Mouse (Mus musculus): Measurements from ENCODE around the gene Kif5a. TPM values are rescaled to one million over a fixed set of nuclear protein-coding genes. Genes with fewer than 3 reads are reported as not detected.

The Kif5a gene
- total RNA-seq, 2 experiments from 2014 or later: 7.4 to 16.9 TPM

Other genes starting within 250 kb of the Kif5a start
- 10 to 100 TPM; 74.9 to 76.1 TPM for gene Tsfm, start 232.5 kb downstream of the Kif5a start, total RNA-seq (2021)
- 10 to 100 TPM; 14.9 to 17.6 TPM for gene Mettl1, start 221.9 kb downstream of the Kif5a start, total RNA-seq (2021)
- gene Eef1akmt3, start 221.8 kb downstream of the Kif5a start, total RNA-seq (2021): under 1 TPM; 0.24 to 0.42 TPM
- under 1 TPM; 0.27 to 0.30 TPM for gene Cyp27b1, start 215.1 kb downstream of the Kif5a start, total RNA-seq (2021)
- 1 to 10 TPM; 6.5 to 6.9 TPM for gene March9, start 203.2 kb downstream of the Kif5a start, total RNA-seq (2021)
- 100 to 1,000 TPM; 267 to 302 TPM for gene Cdk4, start 199.8 kb downstream of the Kif5a start, total RNA-seq (2021)
- 10 to 100 TPM; 81.7 to 94.3 TPM for gene Tspan31, start 193.1 kb downstream of the Kif5a start, total RNA-seq (2021)
- 1 to 10 TPM; 5.7 to 6.2 TPM for gene Agap2, start 188.1 kb downstream of the Kif5a start, total RNA-seq (2021)
- 10 to 100 TPM; 82.0 to 88.6 TPM for gene Os9, start 142.2 kb downstream of the Kif5a start, total RNA-seq (2021)
- 10 to 100 TPM; 12.7 to 16.3 TPM for gene B4galnt1, start 98.1 kb downstream of the Kif5a start, total RNA-seq (2021)
- 10 to 100 TPM in 1 of 2 experiments, 1 to 10 TPM in 1; 7.4 to 13.7 TPM for gene Slc26a10, start 82.7 kb downstream of the Kif5a start, total RNA-seq (2021)
- 10 to 100 TPM; 18.1 to 26.5 TPM for gene Arhgef25, start 73.3 kb downstream of the Kif5a start, total RNA-seq (2021)
- gene Dtx3, start 67.6 kb downstream of the Kif5a start, total RNA-seq (2021): 10 to 100 TPM; 48.3 to 69.4 TPM
- 10 to 100 TPM; 27.7 to 30.9 TPM for gene Pip4k2c, start 51.8 kb downstream of the Kif5a start, total RNA-seq (2021)
- 100 to 1,000 TPM; 151 to 164 TPM for gene Dctn2, start 3.0 kb upstream of the Kif5a start, total RNA-seq (2021)
- gene Mbd6, start 25.7 kb upstream of the Kif5a start, total RNA-seq (2021): 10 to 100 TPM; 42.9 to 66.4 TPM
- 10 to 100 TPM; 82.6 to 86.3 TPM for gene Mars, start 48.4 kb upstream of the Kif5a start, total RNA-seq (2021)
- gene Arhgap9, start 58.6 kb upstream of the Kif5a start, total RNA-seq (2021): 1 to 10 TPM; 6.5 to 6.6 TPM
- 1 to 10 TPM; 5.2 to 5.6 TPM for gene Gli1, start 78.6 kb upstream of the Kif5a start, total RNA-seq (2021)
- 1 to 10 TPM; 1.2 to 6.6 TPM for gene Inhbe, start 91.1 kb upstream of the Kif5a start, total RNA-seq (2021)
- gene Inhbc, start 107.1 kb upstream of the Kif5a start, total RNA-seq (2021): 10 to 100 TPM; 10.9 to 22.9 TPM
- gene R3hdm2, start 117.0 kb upstream of the Kif5a start, total RNA-seq (2021): 100 to 1,000 TPM; 119 to 123 TPM
- 10 to 100 TPM in 1 of 2 experiments, 1 to 10 TPM in 1; 5.2 to 16.9 TPM for gene Stac3, start 238.3 kb upstream of the Kif5a start, total RNA-seq (2021)